Mouse (Mus musculus) liver, embryonic 14.5 days (tissue): ENCODE measurements at regions not wholly inside any gene's neighbourhood (a gene's known extent, or its start where the extent isn't known, plus 50 kb on each side); places are given as distances from the start of the nearest gene placed in this dataset.

Experiments
- CTCF ChIP-seq: IDR thresholded peaks from 2 replicates; pipeline ENCODE4 v1.5.1; 2016; ENCODE audit warnings: antibody characterized with exemption, low read depth, control low read depth
- EP300 ChIP-seq: IDR thresholded peaks from 2 replicates; pipeline ENCODE4 v1.6.1; 2016; ENCODE audit warnings: antibody characterized with exemption, low read depth

GRCm38 (mm10) chr12:119028161-119028560 is 61.9 kb upstream of the Abcb5 start:
- TF ChIP-seq CTCF, result no peak
- TF ChIP-seq EP300, result no peak
